Mouse (Mus musculus) thymus, adult 2 months (tissue): ENCODE data around the gene Rhbdl3.

Experiments
- CTCF ChIP-seq: fragments of 200-500 bp; IDR thresholded peaks from 2 replicates; pipeline ENCODE4 v1.5.1; 2012; ENCODE audit warnings: mild to moderate bottlenecking, control low read depth, low read length, moderate library complexity, borderline replicate concordance; ENCODE audit not compliant: control insufficient read depth, poor library complexity, insufficient read depth; ENCODE audit errors: extremely low read depth
- POLR2A ChIP-seq: fragments of 200-500 bp; IDR thresholded peaks from 2 replicates; pipeline ENCODE4 v1.6.1; 2012; ENCODE audit warnings: mild to moderate bottlenecking, low read length, control low read depth, moderate library complexity; ENCODE audit not compliant: control insufficient read depth, poor library complexity, insufficient read depth; ENCODE audit errors: extremely low read depth

GRCm38 (mm10) chr11:80335609-80336350 lies 35.1 kb downstream of the Rhbdl3 start:
- TF ChIP-seq POLR2A: no peak
- TF ChIP-seq CTCF: no peak
